Mouse (Mus musculus) retina, adult 2 months (tissue): ENCODE results near the gene Arhgef40.

ENCODE experiments used
- DNase-seq: peaks from one replicate; pipeline ENCODE4 v3.0.0-alpha.2; 2012; ENCODE audit warnings: low read depth, low spot score

Gene Arhgef40

GRCm38 (mm10) chr14:52003981-52004495 lies 19.5 kb downstream of the Arhgef40 start:
- no peak for DNase-seq

- no peak for DNase-seq
Measured at GRCm38 (mm10) chr14:52005141-52005540, 20.6 kb downstream of the Arhgef40 start.

GRCm38 (mm10) chr14:52005616-52006015 lies 21.1 kb downstream of the Arhgef40 start:
- DNase-seq, result no peak

GRCm38 (mm10) chr14:52006241-52006640 lies 21.7 kb downstream of the Arhgef40 start:
- no peak for DNase-seq

GRCm38 (mm10) chr14:52006771-52007170 lies 22.3 kb downstream of the Arhgef40 start:
- DNase-seq, result no peak

GRCm38 (mm10) chr14:52008321-52009203 lies 24.0 kb downstream of the Arhgef40 start:
- DNase-seq, result peak; percentile 74

GRCm38 (mm10) chr14:52009361-52009760 lies 24.8 kb downstream of the Arhgef40 start:
- no peak for DNase-seq

GRCm38 (mm10) chr14:52009841-52010240 lies 25.3 kb downstream of the Arhgef40 start:
- DNase-seq, result no peak

- peak; percentile 62 for DNase-seq
Measured at GRCm38 (mm10) chr14:52010446-52011111, 26.1 kb downstream of the Arhgef40 start.

- DNase-seq, result no peak
Measured at GRCm38 (mm10) chr14:52011683-52012082, 27.2 kb downstream of the Arhgef40 start.

- DNase-seq, result no peak
Measured at GRCm38 (mm10) chr14:52012085-52012484, 27.6 kb downstream of the Arhgef40 start.

GRCm38 (mm10) chr14:52012553-52012952 lies 28.0 kb downstream of the Arhgef40 start:
- no peak for DNase-seq

GRCm38 (mm10) chr14:52013021-52013610 lies 28.6 kb downstream of the Arhgef40 start:
- DNase-seq, result no peak

GRCm38 (mm10) chr14:52013771-52014219 lies 29.3 kb downstream of the Arhgef40 start:
- DNase-seq, result no peak

GRCm38 (mm10) chr14:52014271-52014760 lies 29.8 kb downstream of the Arhgef40 start:
- no peak for DNase-seq

GRCm38 (mm10) chr14:52014761-52015311 lies 30.3 kb downstream of the Arhgef40 start:
- DNase-seq, result no peak

GRCm38 (mm10) chr14:52015445-52016100 lies 31.1 kb downstream of the Arhgef40 start, which contains the start of gene Tmem253:
Gene Tmem253, plus strand, starts transcription at chr14:52015658.
- no peak for DNase-seq

- no peak for DNase-seq
Measured at GRCm38 (mm10) chr14:52016625-52017405, 32.3 kb downstream of the Arhgef40 start.

GRCm38 (mm10) chr14:52017662-52018061 lies 33.1 kb downstream of the Arhgef40 start:
- DNase-seq, result no peak
